Mouse (Mus musculus) forebrain, embryonic 11.5 days (tissue): Measurements from ENCODE around the gene Gm13090. TPM values are rescaled to one million over a fixed set of nuclear protein-coding genes. Genes with fewer than 3 reads are reported as not detected.
A peak's percentile ranks its signal among the peaks of the same experiment; 100 is the strongest.

Experiments used
- ATAC-seq: fragments of 200-750 bp; cut with Nextera tagmentation; replicated peaks from 2 replicates; pipeline ENCODE4 v1.8.0; 2017; ENCODE audit warnings: moderate TSS enrichment; ENCODE audit not compliant: low FRiP score
- DNase-seq: peaks from one replicate; pipeline ENCODE4 v3.0.0-alpha.2; 2017; ENCODE audit warnings: low spot score
- H3K27ac ChIP-seq: fragments of 300-500 bp; sonication (generic); 2 replicates; pipeline ENCODE4 v1.5.1; 2014; ENCODE audit warnings: low read depth, low read length
- H3K27me3 ChIP-seq: fragments of 300-500 bp; sonication (generic); 2 replicates; pipeline ENCODE4 v1.6.1; 2014; ENCODE audit warnings: mild to moderate bottlenecking, low read length, mixed read lengths; ENCODE audit not compliant: control insufficient read depth, insufficient read depth
- H3K36me3 ChIP-seq: fragments of 300-500 bp; sonication (generic); 2 replicates; pipeline ENCODE4 v1.6.1; 2014; ENCODE audit warnings: mild to moderate bottlenecking, low read length, moderate library complexity, mixed read lengths; ENCODE audit not compliant: control insufficient read depth, insufficient read depth
- H3K4me1 ChIP-seq: fragments of 300-500 bp; sonication (generic); replicated peaks from 2 replicates; pipeline ENCODE4 v1.6.1; 2014; ENCODE audit warnings: low read length, mixed read lengths; ENCODE audit not compliant: control insufficient read depth, insufficient read depth
- H3K4me2 ChIP-seq: fragments of 300-500 bp; sonication (generic); 2 replicates; pipeline ENCODE4 v1.6.1; 2014; ENCODE audit warnings: low read depth, mild to moderate bottlenecking, low read length, moderate library complexity, mixed read lengths; ENCODE audit not compliant: severe bottlenecking
- H3K4me3 ChIP-seq: fragments of 300-500 bp; sonication (generic); 2 replicates; pipeline ENCODE4 v1.5.1; 2014; ENCODE audit warnings: low read depth, low read length
- H3K9ac ChIP-seq: fragments of 300-500 bp; sonication (generic); 2 replicates; pipeline ENCODE4 v1.6.1; 2014; ENCODE audit warnings: low read length
- H3K9me3 ChIP-seq: fragments of 300-500 bp; sonication (generic); 2 replicates; pipeline ENCODE4 v1.6.1; 2016; ENCODE audit warnings: low read length, mixed read lengths; ENCODE audit not compliant: control insufficient read depth
- WGBS: fragments of 180-500 bp; shearing (Covaris S2); extraction: QIAGEN DNeasy Blood & Tissue Kit; methylation state at CpG from one replicate; pipeline ENCODE4 v1.1.7; 2014; 5-methylcytosine and 5-hydroxymethylcytosine counted together
- polyA plus RNA-seq: library from polyadenylated mRNA; unstranded; fragments of >200 nt; fragmentation: Nextera tagmentation; extraction: Ambion mirVana; gene quantifications from 2 replicates; pipeline ENCODE4 v1.2.1, GENCODE M21; 2014

Gm13090 gene
- polyA plus RNA-seq, 1 experiment from 2014 or later: not detected

DNA sequence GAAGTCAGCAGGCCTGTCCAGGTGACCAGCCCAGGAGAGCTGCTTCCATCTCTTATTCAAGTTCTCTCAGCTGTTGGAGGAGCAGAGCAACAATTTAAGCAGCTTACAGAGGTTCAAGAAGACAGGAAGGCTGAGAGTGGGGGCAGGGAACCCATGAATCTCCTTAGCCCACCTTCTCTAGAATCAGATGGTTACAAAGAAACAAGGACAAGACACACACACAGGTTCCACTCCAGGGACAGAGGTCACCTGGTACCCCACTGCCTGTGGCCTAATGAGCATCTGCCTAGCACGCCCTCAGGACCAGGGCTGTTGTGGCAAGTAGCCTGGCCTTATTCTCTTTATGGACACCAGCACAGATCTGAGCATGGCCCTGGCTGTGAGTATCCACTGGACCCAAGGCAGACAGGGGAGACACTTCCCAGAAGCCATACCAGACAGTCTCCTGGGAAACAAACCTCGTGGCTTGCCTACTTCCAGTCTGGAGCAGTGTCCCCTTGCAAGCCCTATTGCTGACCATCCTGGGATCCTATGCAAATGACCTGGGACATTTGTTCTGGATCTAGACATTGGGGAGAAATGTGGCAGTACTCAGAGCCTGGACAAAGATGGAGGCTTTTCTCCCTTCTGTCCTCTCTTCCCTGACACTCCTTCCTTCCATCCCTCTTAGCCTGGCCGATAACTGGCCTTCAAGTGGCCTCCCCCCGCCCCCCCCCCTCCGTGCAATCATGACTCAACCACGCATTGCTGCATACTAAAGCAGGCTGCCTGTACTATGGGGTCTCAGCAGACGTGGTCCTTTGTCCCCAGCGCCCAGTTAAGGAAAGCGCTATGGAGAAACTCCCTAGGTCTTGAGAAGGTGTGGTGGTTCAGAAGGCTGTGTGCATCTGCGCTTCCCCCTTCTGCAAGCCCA lies 38.5 kb downstream of the Gm13090 start:
- WGBS: 5% methylated on average over 10 of the region's 10 CpGs
- DNase-seq (peak; percentile 67), ATAC-seq (peak; percentile 74)
- H3K36me3 ChIP-seq: no peaks in the 10 kb centered on the region
- H3K4me1 ChIP-seq: peaks cover 20% of the 10 kb centered on the region
- no peaks in the 10 kb centered on the region for H3K9me3 ChIP-seq
- no peaks in the 10 kb centered on the region for H3K27me3 ChIP-seq
- H3K9ac ChIP-seq: peak overlapping the region; percentile 98
- H3K4me2 ChIP-seq: peak overlapping the region; percentile 87
- H3K4me3 ChIP-seq: peak overlapping the region; percentile 61
- peak overlapping the region; percentile 99 for H3K27ac ChIP-seq

DNA sequence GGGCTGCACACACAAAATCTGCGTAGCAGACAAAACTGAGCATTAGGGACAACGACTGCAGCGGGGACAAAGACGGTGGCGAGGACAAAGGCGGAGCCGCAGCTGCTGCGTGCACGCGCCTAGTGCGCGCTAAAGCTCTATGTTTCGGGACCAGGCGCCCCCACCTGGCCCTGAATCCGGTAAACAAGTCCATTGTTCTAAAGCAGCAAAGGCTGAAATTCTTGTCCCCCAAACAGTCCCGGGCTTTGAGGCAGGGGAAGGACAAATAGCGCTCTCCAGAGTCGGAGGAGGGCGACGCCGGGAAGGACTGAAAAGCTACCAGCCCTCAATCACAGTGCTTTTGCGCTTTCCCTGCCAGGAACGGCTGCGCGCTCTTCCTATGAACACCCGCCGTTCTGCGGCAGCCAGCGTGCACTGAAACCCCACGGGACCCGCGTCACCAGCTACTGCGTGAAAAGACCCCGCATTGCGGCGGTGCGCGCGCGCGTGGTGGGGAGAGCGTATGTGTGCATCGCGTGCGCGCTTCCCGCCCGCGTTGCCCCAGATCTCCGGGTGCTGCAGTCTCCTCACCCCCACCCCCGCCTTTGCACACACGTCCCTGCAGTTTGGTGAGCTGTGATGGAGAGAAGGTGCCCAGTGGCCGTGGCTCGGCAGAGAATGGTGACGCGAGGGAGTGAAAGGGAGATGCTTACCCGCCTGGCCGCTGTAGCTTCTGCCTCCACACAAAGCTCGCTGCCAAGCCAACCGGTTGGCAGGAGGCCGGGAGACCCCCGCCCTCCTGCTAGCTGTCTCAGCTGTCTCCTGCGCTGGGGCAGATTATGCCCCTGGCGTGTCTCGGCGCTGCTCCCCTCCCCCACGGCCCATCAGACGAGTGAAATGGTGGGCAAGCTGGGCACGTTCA lies 39.5 kb downstream of the Gm13090 start:
- WGBS: under 1% methylated on average over 69 of the region's 69 CpGs
- Histone ChIP-seq H3K9me3 (no peaks in the 10 kb centered on the region), H3K36me3 (no peaks in the 10 kb centered on the region), H3K27ac (peak overlapping the region; percentile 99), H3K4me2 (peak overlapping the region; percentile 87), H3K4me3 (peak overlapping the region; percentile 61), H3K4me1 (peaks cover 20% of the 10 kb centered on the region), H3K9ac (peak overlapping the region; percentile 98), H3K27me3 (no peaks in the 10 kb centered on the region)
- DNase-seq: peak; percentile 91
- peak; percentile 82 for ATAC-seq

- no peak for ATAC-seq
- no peaks in the 10 kb centered on the region for H3K36me3 ChIP-seq
- no peaks in the 10 kb centered on the region for H3K9me3 ChIP-seq
- 69% methylated on average over 16 of the region's 16 CpGs for WGBS
- H3K4me3 ChIP-seq: no peak overlapping the region; the same call in 1 of the 2 replicates
- H3K4me2 ChIP-seq: peak overlapping the region; percentile 87
- H3K27me3 ChIP-seq: no peaks in the 10 kb centered on the region
- no peak for DNase-seq
- H3K4me1 ChIP-seq: peaks cover 20% of the 10 kb centered on the region
- H3K27ac ChIP-seq: peak overlapping the region; percentile 99
- H3K9ac ChIP-seq: peak overlapping the region; percentile 98
Observed at GRCm38 (mm10) chr4:151129725-151130557, 40.6 kb downstream of the Gm13090 start.

GRCm38 (mm10) chr4:151130756-151131490 lies 41.6 kb downstream of the Gm13090 start:
- Histone ChIP-seq H3K4me2 (no peak overlapping the region), H3K9me3 (no peaks in the 10 kb centered on the region), H3K27me3 (no peaks in the 10 kb centered on the region), H3K36me3 (no peaks in the 10 kb centered on the region), H3K4me3 (no peak overlapping the region), H3K27ac (no peak overlapping the region), H3K4me1 (peaks cover 20% of the 10 kb centered on the region), H3K9ac (peak overlapping the region; percentile 9; the same call in 1 of the 2 replicates)
- no peak for DNase-seq
- 68% methylated on average over 9 of the region's 9 CpGs for WGBS
- ATAC-seq: no peak

DNA sequence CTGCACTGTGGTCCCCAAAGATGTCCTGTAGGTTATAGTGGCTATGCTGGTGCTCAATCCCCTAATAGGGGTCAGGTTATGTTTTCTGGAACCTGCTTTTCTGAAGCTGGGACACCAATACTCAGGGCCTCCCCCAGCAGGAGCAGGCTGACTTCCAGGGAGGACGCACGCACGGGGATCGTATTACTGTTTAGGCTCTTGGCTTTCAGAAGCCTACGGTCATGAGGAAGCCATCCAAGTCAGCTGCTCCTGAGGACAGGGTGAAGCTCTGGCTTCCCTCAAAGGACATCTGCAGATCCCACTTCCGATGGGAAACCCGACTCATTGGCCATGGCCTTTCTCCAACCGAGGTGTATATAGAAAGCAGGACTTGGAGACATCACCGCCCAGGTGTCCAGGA lies 43.1 kb downstream of the Gm13090 start:
- DNase-seq (no peak), ATAC-seq (no peak)
- H3K27ac ChIP-seq: no peak overlapping the region
- 86% methylated on average over 9 of the region's 9 CpGs for WGBS
- H3K4me3 ChIP-seq: no peak overlapping the region
- H3K27me3 ChIP-seq: no peaks in the 10 kb centered on the region
- H3K9ac ChIP-seq: no peak overlapping the region
- H3K4me1 ChIP-seq: peaks cover 15% of the 10 kb centered on the region
- H3K4me2 ChIP-seq: no peak overlapping the region
- H3K9me3 ChIP-seq: no peaks in the 10 kb centered on the region
- no peaks in the 10 kb centered on the region for H3K36me3 ChIP-seq

- Histone ChIP-seq H3K9ac (no peak overlapping the region), H3K4me3 (no peak overlapping the region), H3K9me3 (no peaks in the 10 kb centered on the region), H3K27ac (no peak overlapping the region), H3K27me3 (no peaks in the 10 kb centered on the region), H3K4me1 (peaks cover 14% of the 10 kb centered on the region), H3K36me3 (no peaks in the 10 kb centered on the region), H3K4me2 (no peak overlapping the region)
- no peak for DNase-seq
- ATAC-seq: no peak
- 76% methylated on average over 4 of the region's 4 CpGs for WGBS
Observed at GRCm38 (mm10) chr4:151133760-151134159, 44.4 kb downstream of the Gm13090 start.

DNA sequence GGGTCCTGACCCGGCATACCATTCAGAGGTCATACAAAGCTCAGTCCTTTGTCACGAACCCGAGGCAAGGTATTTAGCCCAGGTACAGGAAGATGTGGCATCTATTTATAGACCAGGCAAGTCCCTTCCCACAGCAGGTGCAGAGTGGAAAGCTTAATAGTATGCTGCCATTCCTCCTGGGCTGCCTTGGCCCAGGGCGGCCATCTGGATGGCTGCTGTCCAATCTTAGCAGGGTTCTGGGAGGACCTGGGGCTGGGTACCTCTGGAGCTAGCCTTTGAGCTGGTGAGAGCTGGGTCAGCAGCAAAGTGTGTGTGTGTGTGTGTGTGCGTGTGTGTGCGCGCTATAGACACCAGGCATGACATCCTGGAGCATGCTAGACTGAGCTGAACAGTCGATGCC lies 46.1 kb downstream of the Gm13090 start:
- Histone ChIP-seq H3K4me1 (peaks cover 14% of the 10 kb centered on the region; the same call in 1 of the 2 replicates), H3K4me2 (no peak overlapping the region), H3K27ac (no peak overlapping the region), H3K36me3 (no peaks in the 10 kb centered on the region), H3K4me3 (no peak overlapping the region), H3K9ac (no peak overlapping the region), H3K27me3 (no peaks in the 10 kb centered on the region), H3K9me3 (no peaks in the 10 kb centered on the region)
- ATAC-seq (no peak), DNase-seq (no peak)
- WGBS: 91% methylated on average over 8 of the region's 8 CpGs
